Mouse (Mus musculus) forebrain, embryonic 14.5 days (tissue): ENCODE results near the gene Ranbp17. TPM values are rescaled to one million over a fixed set of nuclear protein-coding genes. Genes with fewer than 3 reads are reported as not detected.

Source experiments
- ATAC-seq: fragments of 200-750 bp; cut with Nextera tagmentation; 2 replicates; pipeline ENCODE4 v1.8.0; 2017; ENCODE audit warnings: mild to moderate bottlenecking, moderate library complexity
- DNase-seq: peaks from one replicate; pipeline ENCODE4 v3.0.0-alpha.2; 2015; ENCODE audit warnings: low spot score
- H3K27ac ChIP-seq: fragments of 300-500 bp; sonication (generic); 2 replicates; pipeline ENCODE4 v1.5.1; 2014; ENCODE audit warnings: low read depth, mild to moderate bottlenecking, control low read depth, low read length, moderate library complexity
- H3K27me3 ChIP-seq: fragments of 300-500 bp; sonication (generic); replicated peaks from 2 replicates; pipeline ENCODE4 v1.6.1; 2014; ENCODE audit warnings: low read length, control low read depth, mixed read lengths; ENCODE audit not compliant: control insufficient read depth, insufficient read depth
- H3K36me3 ChIP-seq: fragments of 300-500 bp; sonication (generic); 2 replicates; pipeline ENCODE4 v1.6.1; 2014; ENCODE audit warnings: low read length, control low read depth; ENCODE audit not compliant: control insufficient read depth, insufficient read depth
- H3K4me1 ChIP-seq: fragments of 300-500 bp; sonication (generic); 2 replicates; pipeline ENCODE4 v1.6.1; 2014; ENCODE audit warnings: antibody characterized with exemption, low read length, control low read depth; ENCODE audit not compliant: control insufficient read depth, insufficient read depth
- H3K4me2 ChIP-seq: fragments of 300-500 bp; sonication (generic); 2 replicates; pipeline ENCODE4 v1.6.1; 2014; ENCODE audit warnings: mild to moderate bottlenecking, control low read depth, low read length
- H3K4me3 ChIP-seq: fragments of 300-500 bp; sonication (generic); 2 replicates; pipeline ENCODE4 v1.5.1; 2014; ENCODE audit warnings: low read depth, low read length, control low read depth
- H3K9ac ChIP-seq: fragments of 300-500 bp; sonication (generic); 2 replicates; pipeline ENCODE4 v1.6.1; 2014; ENCODE audit warnings: mild to moderate bottlenecking, low read length, control low read depth, moderate library complexity
- H3K9me3 ChIP-seq: fragments of 300-500 bp; sonication (generic); replicated peaks from 2 replicates; pipeline ENCODE4 v1.6.1; 2016; ENCODE audit warnings: low read length, control low read depth, mixed read lengths; ENCODE audit not compliant: control insufficient read depth
- WGBS: fragments of 180-500 bp; shearing (Covaris S2); extraction: QIAGEN DNeasy Blood & Tissue Kit; methylation state at CpG from one replicate; pipeline ENCODE4 v1.1.7; 2014; 5-methylcytosine and 5-hydroxymethylcytosine counted together
- polyA plus RNA-seq: library from polyadenylated mRNA; unstranded; fragments of >200 nt; fragmentation: Nextera tagmentation; extraction: Ambion mirVana; gene quantifications from 2 replicates; pipeline ENCODE4 v1.2.1, GENCODE M21; 2014

Ranbp17 gene
- polyA plus RNA-seq, 1 experiment from 2014 or later = 5.8 TPM

DNA sequence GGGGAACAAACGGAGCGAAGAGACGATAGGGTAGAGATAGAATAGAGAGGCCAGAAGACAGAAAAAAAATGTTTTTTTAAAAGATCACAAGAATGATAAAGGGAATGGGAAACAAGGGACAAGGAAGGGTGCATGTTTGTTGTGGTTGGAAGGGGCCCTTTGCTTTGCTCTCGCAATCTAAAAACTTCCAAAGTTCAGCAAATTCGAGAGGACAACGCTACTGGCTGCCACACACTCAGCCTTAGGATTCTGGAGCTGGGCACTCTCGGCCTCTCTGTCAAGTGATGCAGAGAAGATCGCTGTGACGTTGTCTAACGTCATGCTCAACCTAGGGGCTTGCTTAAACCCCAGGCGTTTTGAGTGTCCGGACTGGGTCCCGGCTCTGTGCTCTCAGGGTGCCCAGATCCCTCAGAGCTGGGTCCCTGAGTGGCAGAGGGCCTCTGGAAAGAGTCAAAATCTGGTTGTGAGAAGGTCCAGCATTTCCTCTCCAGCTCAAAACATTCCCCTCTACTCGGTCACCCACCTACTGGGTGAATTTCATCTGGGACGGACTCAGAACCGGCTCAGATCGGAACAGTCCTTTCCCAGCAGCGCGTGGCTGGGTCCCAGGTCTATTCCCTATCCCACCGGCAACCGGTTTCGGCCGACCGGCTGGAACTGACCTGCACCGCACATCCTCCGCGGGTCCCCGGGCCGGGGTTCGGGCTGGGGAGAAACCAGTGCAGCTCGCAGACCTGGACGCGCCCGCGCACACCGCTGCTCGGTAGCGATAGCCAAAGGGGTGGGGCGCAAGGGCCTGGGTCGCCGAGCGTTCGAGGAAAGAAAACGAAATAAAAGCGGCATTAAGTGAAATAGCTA is 313.4 kb downstream of the Ranbp17 start:
- Histone ChIP-seq H3K27ac (no peak overlapping the region), H3K4me1 (peaks cover 17% of the 10 kb centered on the region), H3K9ac (no peak overlapping the region), H3K4me3 (peak overlapping the region; percentile 22), H3K36me3 (no peaks in the 10 kb centered on the region), H3K9me3 (no peaks in the 10 kb centered on the region; the same call in 1 of the 2 replicates), H3K27me3 (peaks cover 84% of the 10 kb centered on the region), H3K4me2 (peak overlapping the region; percentile 49)
- DNase-seq (no peak), ATAC-seq (no peak)
- WGBS = under 1% methylated on average over 45 of the region's 45 CpGs

DNA sequence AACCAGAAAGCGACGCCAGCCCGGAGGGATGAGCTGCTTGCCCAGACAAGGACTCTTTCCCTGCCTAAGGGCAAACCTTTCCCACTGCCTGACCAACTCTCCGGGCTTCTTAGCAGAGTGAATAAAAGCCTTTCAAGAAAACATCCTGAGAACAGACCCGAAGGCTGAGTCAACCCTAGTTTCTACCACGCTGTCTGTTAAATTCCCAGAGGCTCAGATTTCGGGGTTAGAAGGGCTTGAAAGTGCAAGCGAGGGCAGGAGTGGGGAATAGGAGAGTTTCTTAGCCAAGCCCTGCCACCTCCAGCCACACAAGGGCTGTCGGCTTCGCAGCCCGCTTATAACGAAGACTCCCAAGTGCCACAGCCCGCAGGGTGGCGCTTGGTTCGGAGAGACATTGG is 314.4 kb downstream of the Ranbp17 start:
- no peak overlapping the region for H3K4me2 ChIP-seq
- no peak for DNase-seq
- H3K9me3 ChIP-seq = no peaks in the 10 kb centered on the region; the same call in 1 of the 2 replicates
- H3K4me1 ChIP-seq = peaks cover 16% of the 10 kb centered on the region
- no peaks in the 10 kb centered on the region for H3K36me3 ChIP-seq
- H3K9ac ChIP-seq = no peak overlapping the region
- peaks cover 84% of the 10 kb centered on the region for H3K27me3 ChIP-seq
- no peak overlapping the region for H3K27ac ChIP-seq
- ATAC-seq = no peak
- H3K4me3 ChIP-seq = no peak overlapping the region
- whole genome bisulfite sequencing = 2% methylated on average over 15 of the region's 15 CpGs

GRCm38 (mm10) chr11:33198351-33199116 is 315.0 kb downstream of the Ranbp17 start:
- no peak overlapping the region for H3K9ac ChIP-seq
- WGBS = 20% methylated on average over 22 of the region's 22 CpGs
- peaks cover 84% of the 10 kb centered on the region for H3K27me3 ChIP-seq
- no peak overlapping the region for H3K4me2 ChIP-seq
- H3K36me3 ChIP-seq = no peaks in the 10 kb centered on the region
- H3K4me1 ChIP-seq = peaks cover 11% of the 10 kb centered on the region; the same call in 1 of the 2 replicates
- no peak overlapping the region for H3K27ac ChIP-seq
- no peaks in the 10 kb centered on the region; the same call in 1 of the 2 replicates for H3K9me3 ChIP-seq
- H3K4me3 ChIP-seq = no peak overlapping the region
- DNase-seq (no peak), ATAC-seq (no peak)

GRCm38 (mm10) chr11:33197673-33198072 is 315.9 kb downstream of the Ranbp17 start:
- Histone ChIP-seq H3K4me1 (peaks cover 7% of the 10 kb centered on the region; the same call in 1 of the 2 replicates), H3K4me3 (no peak overlapping the region), H3K4me2 (no peak overlapping the region), H3K9me3 (no peaks in the 10 kb centered on the region; the same call in 1 of the 2 replicates), H3K36me3 (no peaks in the 10 kb centered on the region), H3K9ac (no peak overlapping the region), H3K27me3 (peaks cover 82% of the 10 kb centered on the region), H3K27ac (no peak overlapping the region)
- ATAC-seq (no peak), DNase-seq (no peak)
- 17% methylated on average over 15 of the region's 15 CpGs for WGBS

DNA sequence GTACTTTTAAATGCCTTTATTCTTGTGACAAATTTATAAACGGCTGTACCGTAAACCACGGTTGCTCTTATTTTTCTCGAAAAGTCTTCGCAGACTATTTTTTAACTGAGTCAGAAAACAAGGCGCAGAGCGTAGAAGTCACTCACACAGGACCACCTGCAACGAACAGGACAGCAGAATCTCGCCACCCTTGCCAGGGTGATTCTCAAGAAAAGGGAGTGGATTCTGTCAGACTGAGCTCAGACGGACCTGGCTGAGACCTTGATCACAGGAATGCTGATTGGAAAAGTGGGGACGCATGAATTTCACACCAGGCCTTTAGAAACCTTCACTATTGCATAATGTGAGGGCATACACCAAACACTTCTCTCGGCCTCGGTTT is 316.4 kb downstream of the Ranbp17 start:
- Histone ChIP-seq H3K27me3 (peaks cover 76% of the 10 kb centered on the region), H3K4me3 (no peak overlapping the region), H3K9ac (no peak overlapping the region), H3K4me1 (peaks cover 7% of the 10 kb centered on the region; the same call in 1 of the 2 replicates), H3K9me3 (no peaks in the 10 kb centered on the region; the same call in 1 of the 2 replicates), H3K36me3 (no peaks in the 10 kb centered on the region), H3K4me2 (no peak overlapping the region), H3K27ac (no peak overlapping the region)
- no peak for ATAC-seq
- no peak for DNase-seq
- WGBS = 19% methylated on average over 13 of the region's 13 CpGs

DNA sequence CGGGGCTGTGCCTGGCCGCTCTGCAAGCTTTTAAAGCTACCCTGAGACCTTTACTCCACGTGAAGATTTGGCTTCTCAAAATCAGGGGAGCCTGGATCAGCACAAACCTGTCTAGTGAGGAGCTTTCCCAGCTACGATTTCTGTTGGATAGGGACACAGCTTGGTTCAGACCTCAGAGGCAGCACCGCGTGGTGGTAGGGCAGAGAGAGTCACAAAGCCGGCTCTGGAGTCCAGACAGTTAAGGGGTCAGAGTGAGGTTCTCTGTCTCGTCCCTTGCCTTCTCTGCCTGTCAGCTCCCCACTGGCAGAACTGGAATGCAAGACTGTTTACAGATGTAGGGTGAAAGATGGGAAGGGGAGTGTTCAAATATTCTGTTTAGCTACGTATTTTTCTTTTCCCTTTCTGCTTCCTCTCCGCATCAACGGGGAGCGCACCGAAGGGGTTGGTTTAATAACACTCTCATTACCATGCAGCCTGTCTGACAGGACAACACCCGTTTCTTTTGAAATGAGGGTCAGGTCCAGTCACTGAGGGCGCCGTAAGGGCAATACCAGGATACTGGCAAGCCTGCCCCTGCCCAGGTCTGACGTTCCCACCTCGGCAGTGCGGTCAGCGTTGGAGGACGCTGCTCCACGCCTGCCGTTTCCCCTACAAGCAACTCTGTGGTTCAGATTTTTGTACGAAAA is 317.0 kb downstream of the Ranbp17 start:
- DNase-seq = no peak
- no peak for ATAC-seq
- WGBS = 6% methylated on average over 24 of the region's 24 CpGs
- no peak overlapping the region for H3K27ac ChIP-seq
- peaks cover 75% of the 10 kb centered on the region for H3K27me3 ChIP-seq
- H3K9ac ChIP-seq = no peak overlapping the region
- H3K36me3 ChIP-seq = no peaks in the 10 kb centered on the region
- peaks cover 7% of the 10 kb centered on the region; the same call in 1 of the 2 replicates for H3K4me1 ChIP-seq
- no peak overlapping the region for H3K4me2 ChIP-seq
- no peaks in the 10 kb centered on the region; the same call in 1 of the 2 replicates for H3K9me3 ChIP-seq
- no peak overlapping the region for H3K4me3 ChIP-seq

DNA sequence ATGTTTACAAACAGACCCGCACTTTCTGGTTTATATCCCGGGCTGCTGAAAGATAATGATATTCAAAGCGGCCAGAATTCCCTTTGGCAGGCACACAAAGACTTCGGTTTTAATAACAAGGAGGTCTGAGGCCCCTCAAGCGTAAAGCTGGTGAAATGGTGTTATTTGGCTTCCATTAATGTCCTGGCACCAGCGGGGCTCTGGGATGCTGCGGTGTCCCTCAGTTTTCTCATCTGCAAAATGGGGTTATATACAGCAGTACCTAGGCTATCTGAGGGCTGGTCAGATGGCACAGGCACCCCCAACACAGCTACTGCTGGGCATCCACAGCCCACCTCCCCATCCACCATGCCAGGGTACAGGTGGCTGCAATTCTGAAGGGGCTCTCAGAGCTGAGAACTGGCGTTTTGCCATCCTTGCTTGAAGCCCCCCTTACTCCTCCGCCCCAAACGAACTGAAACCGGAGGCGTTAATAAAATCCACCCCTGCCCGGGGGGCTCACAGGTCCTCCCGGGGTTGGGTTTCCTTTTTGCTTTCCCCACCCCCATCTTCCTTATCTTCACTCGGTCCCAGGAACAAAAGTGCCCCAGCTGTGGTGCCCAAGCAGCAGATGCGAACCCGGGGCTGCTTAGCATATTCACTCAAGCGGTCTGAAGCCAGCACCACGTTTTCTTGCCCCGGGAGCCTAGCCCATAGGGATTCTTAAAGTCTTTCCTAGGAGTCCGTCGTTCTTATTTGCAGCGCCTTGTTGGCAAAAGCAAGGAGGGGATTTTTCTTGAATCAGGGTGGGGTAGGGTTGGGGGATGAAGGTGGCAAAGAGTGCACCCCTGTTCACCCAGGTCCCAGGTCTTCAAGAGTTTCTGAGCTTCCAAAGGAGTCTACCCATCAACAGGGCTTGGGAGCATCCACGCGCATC is 317.8 kb downstream of the Ranbp17 start:
- H3K4me2 ChIP-seq = no peak overlapping the region
- 0 out of 2 replicates have a peak, but pooled peaks have one; percentile 21 for ATAC-seq
- WGBS = 1% methylated on average over 25 of the region's 25 CpGs
- H3K27ac ChIP-seq = no peak overlapping the region
- no peak overlapping the region for H3K4me3 ChIP-seq
- no peak overlapping the region for H3K9ac ChIP-seq
- peaks cover 2% of the 10 kb centered on the region; the same call in 1 of the 2 replicates for H3K4me1 ChIP-seq
- DNase-seq = no peak
- no peaks in the 10 kb centered on the region for H3K36me3 ChIP-seq
- H3K27me3 ChIP-seq = peaks cover 71% of the 10 kb centered on the region
- no peaks in the 10 kb centered on the region; the same call in 1 of the 2 replicates for H3K9me3 ChIP-seq

- Histone ChIP-seq H3K27ac (no peak overlapping the region), H3K9ac (no peak overlapping the region), H3K9me3 (no peaks in the 10 kb centered on the region; the same call in 1 of the 2 replicates), H3K4me2 (no peak overlapping the region), H3K4me3 (no peak overlapping the region), H3K27me3 (peaks cover 67% of the 10 kb centered on the region), H3K36me3 (no peaks in the 10 kb centered on the region), H3K4me1 (no peaks in the 10 kb centered on the region)
- ATAC-seq (0 out of 2 replicates have a peak, but pooled peaks have one; percentile 24), DNase-seq (no peak)
- 10% methylated on average over 7 of the region's 7 CpGs for WGBS
These were observed 318.5 kb downstream of the Ranbp17 start for GRCm38 (mm10) chr11:33195061-33195460.
